In genomic region chr8:120352096-120352495, GRCm38 (mm10) we compare ENCODE assay signal across 14 mouse cellular contexts.
DNase-seq lines count a peak whose midpoint lies in the region; ATAC-seq and TF ChIP-seq lines count a peak whose summit lies in the region.
"Had no signal": no experiment of that assay in that cellular context is flagged by ENCODE, and none has a peak within 500 bp of the region (broad histone marks: within the 10 kb centered on the region; RNA-seq: fewer than 3 reads in every experiment).

No protein-coding gene starts in this region.

- no peak overlapping the region for H3K4me2 ChIP-seq in forebrain, embryonic 13.5 days
- H3K4me2 ChIP-seq in forebrain, embryonic 15.5 days (replicated peaks): no peak overlapping the region
- H3K4me2 ChIP-seq: heart, embryonic 13.5 days; stomach, embryonic 15.5 days had no signal

- 80% methylated on average over 10 of the region's 10 CpGs for WGBS in forebrain, embryonic 13.5 days
- 78% methylated on average over 10 of the region's 10 CpGs for WGBS in forebrain, embryonic 15.5 days

- H3K4me1 ChIP-seq in forebrain, embryonic 13.5 days: peaks cover 70% of the 10 kb centered on the region
- H3K4me1 ChIP-seq in forebrain, embryonic 15.5 days: peaks cover 47% of the 10 kb centered on the region

- no peak for ATAC-seq in forebrain, embryonic 13.5 days
- ATAC-seq in forebrain, embryonic 15.5 days (replicated peaks): no peak
- ATAC-seq: activated CD4-positive, CD25-positive, alpha-beta regulatory T cell, adult 4 months had no signal

- intact Hi-C loops in left cerebral cortex, postnatal 10 days (cut with DNase I): no loop called here
- intact Hi-C loops in gastrocnemius, adult 2 months (cut with DNase I): no loop called here

- peak overlapping the region; percentile 19; the same call in 1 of the 2 replicates for H3K27ac ChIP-seq in forebrain, embryonic 13.5 days
- H3K27ac ChIP-seq in forebrain, embryonic 15.5 days (replicated peaks): no peak overlapping the region
- no peak overlapping the region for H3K27ac ChIP-seq in gastrocnemius, adult 2 months
- H3K27ac ChIP-seq: heart, embryonic 13.5 days; stomach, embryonic 15.5 days had no signal

- TF ChIP-seq CTCF in gastrocnemius, adult 2 months (IDR thresholded peaks at IDR 0.05): no peak

- no peak overlapping the region for H3K4me3 ChIP-seq in forebrain, embryonic 13.5 days
- H3K4me3 ChIP-seq in forebrain, embryonic 15.5 days: no peak overlapping the region
- H3K4me3 ChIP-seq in gastrocnemius, adult 2 months: no peak overlapping the region
- H3K4me3 ChIP-seq: heart, embryonic 13.5 days; stomach, embryonic 15.5 days had no signal

- 0 out of 2 replicates have a peak, but pooled peaks cover 13% of the 10 kb centered on the region for H3K27me3 ChIP-seq in forebrain, embryonic 13.5 days
- H3K27me3 ChIP-seq in forebrain, embryonic 15.5 days: no peaks in the 10 kb centered on the region
- H3K27me3 ChIP-seq: stomach, embryonic 15.5 days had no signal

- H3K36me3 ChIP-seq in forebrain, embryonic 13.5 days (ENCODE audit: poor library complexity, severe bottlenecking): no peaks in the 10 kb centered on the region
- no peaks in the 10 kb centered on the region for H3K36me3 ChIP-seq in forebrain, embryonic 15.5 days
- H3K36me3 ChIP-seq: heart, embryonic 13.5 days; stomach, embryonic 15.5 days had no signal

- H3K9ac ChIP-seq in forebrain, embryonic 13.5 days: no peak overlapping the region
- no peak overlapping the region for H3K9ac ChIP-seq in forebrain, embryonic 15.5 days (replicated peaks)
- H3K9ac ChIP-seq: heart, embryonic 13.5 days; stomach, embryonic 15.5 days had no signal

- DNase-seq in left cerebral cortex, adult 18-20 months (ENCODE audit: low spot score in 2 of 2): peak; percentile 70 to 88
- no peak for DNase-seq in left cerebral cortex, postnatal 10 days (ENCODE audit: extremely low spot score in 1 of 2, low spot score in 2 of 2)
- DNase-seq in left cerebral cortex, adult 9 months (ENCODE audit: low spot score in 2 of 2): peak; percentile 65 to 87
- peak; percentile 71 to 78 for DNase-seq in right cerebral cortex, postnatal 10 days (ENCODE audit: low spot score in 2 of 2)
- DNase-seq in retina, postnatal 1 day: no peak
- no peak for DNase-seq in gastrocnemius, adult 2 months
- DNase-seq: cerebellum, postnatal 14 days; layer of hippocampus, postnatal 36 days; lung, postnatal 10 days had no signal

- no peaks in the 10 kb centered on the region for H3K9me3 ChIP-seq in forebrain, embryonic 13.5 days (replicated peaks)
- no peaks in the 10 kb centered on the region for H3K9me3 ChIP-seq in forebrain, embryonic 15.5 days
- H3K9me3 ChIP-seq: heart, embryonic 13.5 days; stomach, embryonic 15.5 days had no signal

Comparison
In these comparisons a context has a peak if more than half of its experiments do, and no peak if none do; other contexts are left out.
1. DNase-seq: peak in left cerebral cortex, adult 18-20 months (2 of 2), left cerebral cortex, adult 9 months (2 of 2) and right cerebral cortex, postnatal 10 days (2 of 2); none in left cerebral cortex, postnatal 10 days (0 of 2), retina, postnatal 1 day (single experiment) and gastrocnemius, adult 2 months (single experiment).